Mouse (Mus musculus) forebrain, embryonic 16.5 days (tissue): Measurements from ENCODE around the gene Rcan3. TPM values are rescaled to one million over a fixed set of nuclear protein-coding genes. Genes with fewer than 3 reads are reported as not detected.

Source experiments
- ATAC-seq: fragments of 200-750 bp; cut with Nextera tagmentation; 2 replicates; pipeline ENCODE4 v1.8.0; 2017; ENCODE audit warnings: mild to moderate bottlenecking, moderate library complexity
- H3K27ac ChIP-seq: fragments of 300-500 bp; sonication (generic); 2 replicates; pipeline ENCODE4 v1.5.1; 2014; ENCODE audit warnings: low read length, control low read depth
- H3K27me3 ChIP-seq: fragments of 300-500 bp; sonication (generic); replicated peaks from 2 replicates; pipeline ENCODE4 v1.6.1; 2014; ENCODE audit warnings: low read length; ENCODE audit not compliant: control insufficient read depth, insufficient read depth
- H3K36me3 ChIP-seq: fragments of 300-500 bp; sonication (generic); 2 replicates; pipeline ENCODE4 v1.6.1; 2014; ENCODE audit not compliant: control insufficient read depth, insufficient read depth
- H3K4me1 ChIP-seq: fragments of 300-500 bp; sonication (generic); replicated peaks from 2 replicates; pipeline ENCODE4 v1.6.1; 2014; ENCODE audit warnings: low read length; ENCODE audit not compliant: control insufficient read depth, insufficient read depth
- H3K4me2 ChIP-seq: fragments of 300-500 bp; sonication (generic); 2 replicates; pipeline ENCODE4 v1.6.1; 2014; ENCODE audit warnings: mild to moderate bottlenecking, low read length, control low read depth
- H3K4me3 ChIP-seq: fragments of 300-500 bp; sonication (generic); replicated peaks from 2 replicates; pipeline ENCODE4 v1.5.1; 2014; ENCODE audit warnings: mild to moderate bottlenecking, low read length, control low read depth
- H3K9ac ChIP-seq: fragments of 300-500 bp; sonication (generic); replicated peaks from 2 replicates; pipeline ENCODE4 v1.6.1; 2014; ENCODE audit warnings: low read depth, low read length, control low read depth
- H3K9me3 ChIP-seq: fragments of 300-500 bp; sonication (generic); 2 replicates; pipeline ENCODE4 v1.6.1; 2016; ENCODE audit warnings: low read length; ENCODE audit not compliant: control insufficient read depth
- WGBS: fragments of 180-500 bp; shearing (Covaris S2); extraction: QIAGEN DNeasy Blood & Tissue Kit; methylation state at CpG from one replicate; pipeline ENCODE4 v1.1.7; 2014; 5-methylcytosine and 5-hydroxymethylcytosine counted together
- polyA plus RNA-seq: library from polyadenylated mRNA; unstranded; fragments of >200 nt; fragmentation: Nextera tagmentation; extraction: Ambion mirVana; gene quantifications from 2 replicates; pipeline ENCODE4 v1.2.1, GENCODE M21; 2015

Gene Rcan3
- polyA plus RNA-seq, 1 experiment from 2014 or later: 36.6 TPM

DNA sequence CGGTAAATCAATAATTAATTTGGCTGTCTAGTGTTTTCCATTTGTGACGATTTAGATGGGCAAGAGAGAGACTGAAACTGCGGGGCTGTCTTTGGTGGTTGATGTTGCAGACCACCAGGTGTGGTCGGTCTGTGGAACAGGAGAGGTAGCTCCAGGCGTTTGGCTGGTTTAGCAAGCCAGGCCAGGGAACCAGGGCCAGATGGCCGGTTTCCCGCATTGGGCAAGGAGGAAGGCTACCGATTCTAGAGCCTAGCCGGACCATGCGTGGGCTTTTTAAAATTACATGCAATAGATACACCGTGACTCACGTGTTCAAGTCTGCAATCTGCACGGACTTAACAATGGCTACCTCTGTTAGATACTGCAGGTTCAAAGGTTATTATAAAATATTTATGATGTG lies 12.7 kb downstream of the Rcan3 start:
- H3K9ac ChIP-seq: no peak overlapping the region
- no peak overlapping the region for H3K4me2 ChIP-seq
- H3K4me3 ChIP-seq: no peak overlapping the region
- H3K27me3 ChIP-seq: no peaks in the 10 kb centered on the region
- no peaks in the 10 kb centered on the region for H3K9me3 ChIP-seq
- H3K36me3 ChIP-seq: no peaks in the 10 kb centered on the region; the same call in 1 of the 2 replicates
- WGBS: 93% methylated on average over 13 of the region's 13 CpGs
- no peak overlapping the region for H3K27ac ChIP-seq
- no peak for ATAC-seq
- peaks cover 5% of the 10 kb centered on the region; the same call in 1 of the 2 replicates for H3K4me1 ChIP-seq

DNA sequence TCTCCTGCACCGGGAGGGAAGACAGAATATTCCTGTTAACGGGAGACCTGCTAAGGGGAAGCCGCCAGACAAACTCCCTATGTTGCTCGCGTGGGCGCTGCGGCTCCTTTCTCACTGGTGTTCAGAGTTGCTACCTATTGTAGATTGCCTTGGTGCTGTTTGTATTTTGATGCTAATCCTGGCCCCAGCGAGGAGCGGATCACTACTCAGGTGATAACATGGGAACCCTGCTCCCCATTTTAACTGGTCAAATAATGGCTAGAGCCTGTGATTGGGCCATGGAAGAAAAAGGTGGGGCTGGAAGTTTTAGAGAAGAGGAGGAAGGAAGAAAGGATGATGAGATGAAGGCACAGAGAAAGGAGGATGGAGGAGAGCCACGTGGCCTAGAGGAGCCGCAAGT lies 13.2 kb downstream of the Rcan3 start:
- Histone ChIP-seq H3K9ac (no peak overlapping the region), H3K27me3 (no peaks in the 10 kb centered on the region), H3K4me1 (peaks cover 5% of the 10 kb centered on the region; the same call in 1 of the 2 replicates), H3K27ac (no peak overlapping the region), H3K36me3 (no peaks in the 10 kb centered on the region; the same call in 1 of the 2 replicates), H3K4me2 (no peak overlapping the region), H3K4me3 (no peak overlapping the region), H3K9me3 (no peaks in the 10 kb centered on the region)
- WGBS: 81% methylated on average over 11 of the region's 11 CpGs
- no peak for ATAC-seq

DNA sequence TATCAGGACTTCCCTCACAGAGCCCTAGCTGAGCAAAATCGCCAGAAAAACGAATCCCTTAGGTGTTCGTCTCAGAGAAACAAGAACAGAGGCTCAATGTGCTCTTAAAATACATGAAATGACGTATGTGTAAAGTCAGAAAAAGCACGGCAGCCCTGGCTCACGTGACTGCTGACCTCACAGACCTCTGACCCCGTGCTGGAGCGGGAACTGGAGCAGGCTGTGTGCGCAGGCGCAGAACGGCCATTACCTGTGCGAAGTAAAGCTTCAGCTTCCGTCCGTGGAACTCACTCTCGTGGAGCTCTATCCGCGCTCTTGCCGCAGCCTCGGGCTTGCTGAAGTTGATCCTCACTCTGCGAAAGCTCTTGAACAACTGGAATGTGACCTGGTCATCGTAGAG lies 13.7 kb downstream of the Rcan3 start:
- Histone ChIP-seq H3K36me3 (peaks cover 3% of the 10 kb centered on the region; the same call in 1 of the 2 replicates), H3K4me1 (peaks cover 2% of the 10 kb centered on the region; the same call in 1 of the 2 replicates), H3K9me3 (no peaks in the 10 kb centered on the region), H3K9ac (no peak overlapping the region), H3K4me2 (no peak overlapping the region), H3K27ac (no peak overlapping the region), H3K27me3 (no peaks in the 10 kb centered on the region), H3K4me3 (no peak overlapping the region)
- no peak for ATAC-seq
- 92% methylated on average over 21 of the region's 21 CpGs for WGBS

DNA sequence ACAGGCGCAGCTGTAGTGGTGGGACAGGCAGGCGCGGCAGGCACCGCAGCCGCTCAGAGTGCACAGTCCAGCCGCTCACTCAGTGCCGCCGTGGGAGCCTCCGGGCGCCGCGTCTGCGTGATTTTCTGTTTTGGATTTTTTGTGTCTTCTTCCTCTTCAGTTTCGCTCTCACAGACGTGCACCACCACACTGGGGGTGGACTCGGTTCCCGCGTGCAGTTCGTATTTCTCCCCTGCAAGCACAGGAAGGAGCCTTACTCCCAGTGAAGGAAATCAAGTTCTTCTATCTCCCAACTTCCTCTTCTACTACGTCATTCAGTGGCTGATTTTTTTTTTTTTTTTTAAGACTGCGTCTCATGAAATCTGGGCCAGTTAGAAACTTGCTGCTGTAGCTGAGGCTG lies 17.3 kb downstream of the Rcan3 start:
- 95% methylated on average over 21 of the region's 21 CpGs for WGBS
- peaks cover 3% of the 10 kb centered on the region; the same call in 1 of the 2 replicates for H3K36me3 ChIP-seq
- no peaks in the 10 kb centered on the region for H3K9me3 ChIP-seq
- no peaks in the 10 kb centered on the region for H3K4me1 ChIP-seq
- no peak overlapping the region for H3K4me2 ChIP-seq
- H3K9ac ChIP-seq: no peak overlapping the region
- no peak overlapping the region for H3K27ac ChIP-seq
- no peaks in the 10 kb centered on the region for H3K27me3 ChIP-seq
- ATAC-seq: no peak
- H3K4me3 ChIP-seq: no peak overlapping the region

DNA sequence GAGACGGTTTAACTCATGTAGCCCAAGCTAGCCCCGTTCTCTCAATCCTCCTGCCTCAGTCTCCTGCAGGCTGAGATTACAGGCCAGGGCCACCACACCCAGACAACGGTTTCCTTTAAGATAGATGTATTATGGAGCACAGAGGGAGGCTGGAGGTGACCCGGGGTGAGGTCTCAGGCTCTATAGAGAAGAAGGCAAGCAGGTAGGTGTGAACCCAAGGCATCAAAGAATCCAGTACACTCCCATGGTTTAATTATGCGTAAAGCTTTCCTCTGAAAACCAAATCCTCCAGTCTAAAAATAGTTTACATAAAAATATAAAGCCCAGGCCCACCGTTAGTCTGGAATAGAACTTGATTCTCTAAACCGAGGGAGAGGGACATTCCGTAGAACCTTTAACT lies 20.2 kb downstream of the Rcan3 start:
- no peak overlapping the region for H3K4me3 ChIP-seq
- H3K4me2 ChIP-seq: no peak overlapping the region
- WGBS: 79% methylated on average over 8 of the region's 8 CpGs
- no peaks in the 10 kb centered on the region for H3K9me3 ChIP-seq
- 0 out of 2 replicates have a peak, but pooled peaks cover 5% of the 10 kb centered on the region for H3K36me3 ChIP-seq
- ATAC-seq: no peak
- no peak overlapping the region for H3K9ac ChIP-seq
- no peaks in the 10 kb centered on the region for H3K4me1 ChIP-seq
- no peak overlapping the region for H3K27ac ChIP-seq
- H3K27me3 ChIP-seq: no peaks in the 10 kb centered on the region

DNA sequence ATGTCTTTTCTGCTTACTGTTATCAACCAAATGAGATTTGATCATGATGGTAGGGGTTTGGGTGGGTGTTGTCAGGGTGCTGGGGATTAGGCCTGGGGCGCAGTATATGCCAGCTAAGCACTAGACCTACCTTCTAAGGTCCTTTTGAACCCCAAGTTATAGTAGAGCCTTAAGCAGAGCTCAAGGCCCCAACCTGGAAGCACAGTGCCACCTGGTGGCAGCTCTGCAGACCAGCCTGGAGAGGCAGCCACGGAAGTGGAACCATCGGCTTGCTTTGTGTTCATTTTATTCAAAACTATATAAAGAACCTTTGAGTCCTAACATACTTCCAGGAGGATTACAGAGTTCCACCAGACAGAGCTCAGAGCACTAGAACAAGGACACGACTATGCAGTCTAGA lies 22.0 kb downstream of the Rcan3 start:
- no peaks in the 10 kb centered on the region for H3K9me3 ChIP-seq
- no peaks in the 10 kb centered on the region for H3K4me1 ChIP-seq
- H3K4me3 ChIP-seq: no peak overlapping the region
- 37% methylated on average over 4 of the region's 4 CpGs for WGBS
- no peaks in the 10 kb centered on the region for H3K27me3 ChIP-seq
- no peak for ATAC-seq
- H3K9ac ChIP-seq: no peak overlapping the region
- H3K4me2 ChIP-seq: no peak overlapping the region
- H3K27ac ChIP-seq: no peak overlapping the region
- H3K36me3 ChIP-seq: 0 out of 2 replicates have a peak, but pooled peaks cover 5% of the 10 kb centered on the region

DNA sequence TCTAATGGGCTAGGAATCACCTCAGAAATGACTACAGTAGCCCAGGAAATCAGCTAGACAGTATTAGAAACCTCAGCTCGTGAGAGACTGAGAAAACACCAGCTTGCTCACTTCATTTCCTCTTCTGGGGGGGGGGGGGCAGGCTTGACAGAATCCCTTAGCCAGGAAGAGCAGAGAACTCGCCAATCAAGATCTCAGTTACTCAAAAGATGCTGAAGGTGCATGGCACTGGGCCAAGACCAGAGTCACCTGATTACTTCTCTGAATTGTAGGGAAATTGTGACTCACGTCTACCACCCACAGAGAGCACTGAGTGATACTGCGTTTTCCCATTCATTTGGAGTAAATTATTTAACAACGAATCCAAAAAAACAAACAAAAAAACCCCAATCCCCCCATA lies 27.5 kb downstream of the Rcan3 start:
- no peak overlapping the region for H3K9ac ChIP-seq
- H3K27ac ChIP-seq: no peak overlapping the region
- ATAC-seq: no peak
- no peaks in the 10 kb centered on the region for H3K27me3 ChIP-seq
- no peak overlapping the region for H3K4me2 ChIP-seq
- 41% methylated on average over 5 of the region's 5 CpGs for WGBS
- no peaks in the 10 kb centered on the region for H3K9me3 ChIP-seq
- H3K36me3 ChIP-seq: 0 out of 2 replicates have a peak, but pooled peaks cover 2% of the 10 kb centered on the region
- no peak overlapping the region for H3K4me3 ChIP-seq
- no peaks in the 10 kb centered on the region for H3K4me1 ChIP-seq

DNA sequence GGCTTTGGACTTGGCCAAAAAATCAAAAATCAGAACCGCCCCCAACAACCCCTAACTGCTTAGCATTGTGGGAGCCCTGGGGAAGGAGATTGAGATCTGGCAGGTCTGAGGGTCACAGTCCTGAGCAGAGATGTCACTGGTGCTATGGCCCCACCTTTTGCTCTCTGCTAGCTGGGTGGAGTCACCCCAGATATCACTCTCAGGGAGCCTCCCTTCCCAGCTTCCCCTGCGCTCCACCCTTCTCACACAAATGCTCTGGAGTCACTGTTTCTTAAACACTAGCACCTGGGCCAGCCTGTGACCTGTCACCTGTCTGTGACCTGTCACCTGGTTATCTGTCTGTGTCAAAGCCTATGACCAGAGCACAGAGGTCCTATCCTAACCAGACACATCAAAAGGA lies 28.7 kb downstream of the Rcan3 start:
- Histone ChIP-seq H3K4me1 (no peaks in the 10 kb centered on the region), H3K4me2 (no peak overlapping the region), H3K9me3 (no peaks in the 10 kb centered on the region), H3K9ac (no peak overlapping the region), H3K36me3 (no peaks in the 10 kb centered on the region), H3K4me3 (no peak overlapping the region), H3K27me3 (no peaks in the 10 kb centered on the region), H3K27ac (no peak overlapping the region)
- WGBS: 90% methylated on average over 2 of the region's 2 CpGs
- ATAC-seq: no peak

DNA sequence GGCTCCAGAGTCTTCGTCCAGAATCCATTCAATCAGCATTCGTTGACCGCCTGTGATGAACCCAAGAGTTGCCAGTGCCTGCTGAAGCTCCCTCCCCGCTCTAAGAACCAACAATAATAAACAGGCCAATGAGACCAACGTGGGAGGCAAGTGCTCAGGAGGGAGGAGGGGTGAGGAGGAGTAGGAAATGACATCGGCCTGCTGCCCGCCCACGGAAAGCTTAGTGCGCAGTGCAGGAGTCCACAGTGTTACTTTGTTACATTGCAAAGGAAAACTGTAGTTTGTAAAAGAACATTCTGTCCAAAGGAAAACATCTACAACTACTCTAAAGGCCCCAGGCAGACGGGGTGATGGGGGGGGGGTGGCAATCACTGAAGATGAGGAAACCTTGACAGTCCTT lies 29.6 kb downstream of the Rcan3 start:
- WGBS: 86% methylated on average over 10 of the region's 10 CpGs
- no peaks in the 10 kb centered on the region for H3K4me1 ChIP-seq
- peaks cover 2% of the 10 kb centered on the region for H3K27me3 ChIP-seq
- no peak for ATAC-seq
- H3K9me3 ChIP-seq: no peaks in the 10 kb centered on the region
- no peaks in the 10 kb centered on the region for H3K36me3 ChIP-seq
- H3K9ac ChIP-seq: no peak overlapping the region
- H3K27ac ChIP-seq: no peak overlapping the region
- no peak overlapping the region for H3K4me3 ChIP-seq
- no peak overlapping the region for H3K4me2 ChIP-seq

DNA sequence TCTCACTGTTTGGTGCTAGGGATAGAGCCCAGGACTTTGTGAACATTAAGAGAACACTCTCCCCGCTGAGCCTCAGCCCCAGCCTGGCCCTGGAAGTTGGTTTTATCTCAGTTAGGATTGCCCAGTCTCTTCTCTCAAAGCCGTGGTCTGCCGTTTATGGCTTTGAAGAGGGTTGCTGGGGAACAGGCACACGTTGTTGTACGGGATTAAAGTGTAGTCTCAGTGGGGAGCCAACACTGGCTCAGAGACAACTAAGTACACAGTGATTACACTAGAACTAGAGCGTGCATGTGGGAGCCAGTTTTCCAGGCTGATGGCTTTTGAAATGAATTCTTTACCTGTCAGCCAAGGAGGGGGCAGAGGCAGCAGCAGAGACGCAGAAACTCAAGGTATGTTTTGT lies 31.8 kb downstream of the Rcan3 start:
- H3K27me3 ChIP-seq: peaks cover 17% of the 10 kb centered on the region
- H3K4me1 ChIP-seq: peaks cover 7% of the 10 kb centered on the region
- no peak overlapping the region for H3K4me3 ChIP-seq
- no peak overlapping the region for H3K9ac ChIP-seq
- ATAC-seq: no peak
- H3K4me2 ChIP-seq: no peak overlapping the region
- H3K27ac ChIP-seq: no peak overlapping the region
- no peaks in the 10 kb centered on the region for H3K36me3 ChIP-seq
- WGBS: 13% methylated on average over 7 of the region's 7 CpGs
- no peaks in the 10 kb centered on the region for H3K9me3 ChIP-seq
